Mouse (Mus musculus): ENCODE measurements around the gene Jarid2.

The Jarid2 gene

DNA sequence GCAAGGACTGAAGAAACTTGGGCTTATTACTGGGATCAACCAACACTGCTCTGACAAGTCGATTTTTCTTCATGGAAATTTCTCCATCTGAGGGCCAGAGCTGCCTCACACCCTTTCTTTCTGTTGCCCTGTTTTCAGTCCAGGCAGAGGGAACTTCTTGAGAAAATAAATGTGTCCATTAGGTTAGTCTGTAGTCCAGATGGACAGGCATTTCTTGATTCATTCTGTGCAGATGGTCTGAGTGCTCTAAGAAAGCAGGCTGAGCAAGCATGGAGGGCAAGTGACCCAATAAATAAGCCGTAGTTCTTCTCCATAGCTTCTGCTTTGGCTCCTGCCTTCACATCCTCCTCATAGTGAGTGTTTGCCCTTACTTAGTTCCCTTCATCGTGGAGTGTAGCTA lies 46.1 kb downstream of the Jarid2 start:
- no peak for DNase-seq (ENCODE audit: low spot score in 2 of 2)

DNA sequence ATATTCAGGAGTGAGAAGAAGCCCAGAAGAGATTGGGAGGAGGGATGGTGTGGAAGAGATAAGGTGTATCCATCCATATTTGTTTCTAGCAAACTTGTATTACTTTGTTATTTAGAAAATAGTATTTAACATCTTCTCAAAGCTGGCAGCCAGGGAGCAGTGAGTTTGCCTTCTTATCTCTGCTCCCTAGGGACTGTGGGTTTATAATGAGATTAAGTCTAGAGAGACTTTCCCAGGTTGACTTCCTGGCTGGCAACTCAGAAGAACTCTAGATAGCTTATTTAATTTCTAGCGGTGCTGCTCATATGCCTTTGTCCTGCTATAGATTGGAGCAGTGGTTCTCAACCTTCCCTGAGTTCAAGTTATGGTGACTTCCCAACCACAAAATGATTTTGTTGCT lies 51.2 kb downstream of the Jarid2 start:
- no peak for DNase-seq (ENCODE audit: low spot score in 2 of 2)

DNA sequence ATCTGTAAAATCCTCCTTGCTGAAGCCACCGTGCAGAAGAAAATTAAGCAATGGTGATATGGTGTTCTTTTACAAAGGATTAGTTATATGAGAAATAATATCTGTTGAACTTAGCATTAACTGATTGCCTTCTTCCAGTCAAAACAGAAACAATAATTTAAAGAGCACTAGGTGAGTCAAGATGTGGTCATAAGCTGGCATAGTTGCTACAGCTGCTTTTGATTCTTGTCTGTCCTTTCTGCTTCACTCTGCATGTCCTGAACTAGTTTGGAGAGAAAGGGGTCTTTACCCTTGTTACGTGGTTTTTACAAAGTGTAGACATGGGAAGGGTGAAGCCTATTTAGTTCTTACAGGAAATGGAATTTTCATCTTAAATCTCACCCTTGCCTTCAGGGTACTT lies 51.9 kb downstream of the Jarid2 start:
- no peak for DNase-seq (ENCODE audit: low spot score in 2 of 2)

DNA sequence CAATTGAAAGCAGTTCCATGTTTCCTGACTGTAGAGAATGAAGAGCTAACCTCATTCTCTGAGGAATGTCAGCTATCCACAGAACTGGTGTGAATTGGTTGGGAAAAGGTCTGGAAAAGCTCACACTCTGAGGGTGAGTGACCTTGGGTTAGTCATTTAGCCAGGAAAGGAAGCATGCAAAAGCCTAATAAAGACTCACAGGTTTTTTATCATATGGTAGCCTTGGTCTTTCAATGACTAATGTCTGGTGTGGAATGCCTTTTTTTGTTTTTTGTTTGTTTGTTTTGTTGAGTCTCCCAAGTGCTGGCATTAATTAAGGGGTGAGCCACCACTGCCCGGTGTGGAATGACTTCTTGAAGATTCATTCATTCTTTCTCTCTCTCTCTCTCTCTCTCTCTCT lies 55.3 kb downstream of the Jarid2 start:
- no peak for DNase-seq (ENCODE audit: low spot score in 2 of 2)

DNA sequence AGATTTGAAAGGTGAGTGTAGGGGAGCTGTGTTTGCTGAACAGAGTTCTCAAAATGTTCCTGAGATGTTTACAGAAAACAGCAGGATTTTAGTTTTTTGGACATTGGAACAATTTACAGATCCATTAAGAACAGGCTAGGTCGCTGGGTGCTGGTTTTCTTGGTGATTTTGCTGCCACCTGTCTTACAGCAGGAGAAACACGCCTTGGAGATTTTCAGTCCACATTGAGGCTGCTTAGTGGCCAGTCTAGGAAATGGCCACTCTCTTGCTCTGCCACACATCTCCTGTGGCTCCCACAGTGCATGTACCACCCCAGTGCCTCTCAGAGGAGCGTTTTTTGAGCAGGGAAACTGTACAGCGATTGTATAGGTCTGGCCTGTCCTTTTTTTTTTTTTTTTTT lies 57.0 kb downstream of the Jarid2 start:
- DNase-seq (ENCODE audit: low spot score in 2 of 2): peak; percentile 6 to 30

DNA sequence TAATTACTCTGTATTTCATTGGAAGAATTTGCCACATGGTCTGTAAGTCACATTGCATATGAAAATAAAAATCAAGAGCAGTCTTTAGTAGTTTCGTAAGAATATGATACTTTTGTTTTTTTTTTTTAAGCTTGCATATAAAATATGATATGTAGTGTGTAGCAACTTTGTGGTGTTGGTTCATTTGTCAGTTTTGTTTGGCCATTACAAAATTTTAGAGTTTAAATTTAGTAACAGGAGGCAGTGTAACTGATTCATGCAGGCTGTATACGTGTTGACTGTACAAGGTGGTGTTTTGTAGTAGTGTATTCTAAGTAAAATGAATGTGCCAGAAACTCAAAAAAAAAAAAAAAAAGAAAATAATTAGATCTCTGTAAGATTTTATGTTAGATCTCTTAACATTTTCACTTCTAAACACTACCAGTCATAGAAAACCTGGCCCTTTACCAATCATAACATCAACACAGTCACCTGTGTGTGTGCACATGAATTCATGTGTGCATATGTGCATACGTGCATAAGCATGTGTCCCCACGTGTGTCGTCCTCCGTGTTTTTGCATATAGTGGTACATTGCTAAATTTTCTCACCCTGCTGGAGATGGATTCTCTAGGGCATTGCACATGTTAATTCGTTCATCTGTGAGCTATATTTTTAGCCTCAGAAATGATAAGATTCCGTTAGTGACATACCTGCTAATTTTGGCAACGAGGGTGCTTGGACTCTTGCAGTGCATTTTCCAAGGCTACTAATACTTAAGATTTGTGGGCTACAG lies 59.3 kb downstream of the Jarid2 start:
- DNase-seq (ENCODE audit: low spot score in 2 of 2): no peak

DNA sequence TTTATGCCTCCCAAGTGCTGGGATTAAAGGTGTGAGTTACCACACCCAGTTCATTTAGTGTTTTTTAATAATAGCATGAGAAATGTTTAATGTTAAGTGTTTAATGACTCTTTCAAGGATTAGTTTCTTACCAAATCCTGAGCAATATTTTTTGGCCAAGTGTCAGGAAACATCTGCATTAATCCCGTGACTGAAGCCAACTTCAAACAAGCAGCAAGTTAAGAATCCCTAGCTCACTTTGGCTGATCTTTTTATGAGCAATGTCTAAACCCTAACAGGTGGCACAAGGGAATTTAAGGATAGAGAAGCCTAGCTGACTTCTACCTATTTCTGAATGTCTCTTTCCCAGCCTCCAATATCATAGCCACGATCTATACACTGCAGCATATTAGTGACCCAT lies 60.7 kb downstream of the Jarid2 start:
- DNase-seq (ENCODE audit: low spot score in 2 of 2): no peak

DNA sequence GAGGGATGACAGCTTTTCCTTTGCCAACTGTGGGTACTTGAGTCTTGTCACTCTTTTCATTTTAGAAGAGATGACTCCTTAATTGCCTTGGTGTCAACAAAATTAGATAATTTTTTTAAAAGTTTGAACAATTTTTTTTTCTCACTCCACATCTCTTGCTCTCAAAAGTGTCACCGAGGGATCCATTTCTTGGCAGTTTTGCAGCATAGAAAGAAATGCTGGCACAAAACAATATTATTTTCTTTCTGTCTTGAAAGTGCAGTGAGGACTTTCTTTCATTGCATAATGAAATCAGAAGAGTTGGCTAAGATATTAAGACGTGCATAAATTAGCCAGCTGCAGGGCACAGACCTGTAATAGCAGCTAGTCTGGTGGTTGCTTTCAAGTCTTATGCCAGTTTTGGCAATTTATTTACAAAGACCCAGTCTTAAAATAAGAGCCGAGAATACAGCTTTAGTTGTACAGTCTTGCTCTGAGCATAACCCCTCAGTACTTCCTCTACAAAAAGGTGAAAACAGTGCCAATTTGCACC lies 63.2 kb downstream of the Jarid2 start:
- DNase-seq (ENCODE audit: low spot score in 2 of 2): no peak

DNA sequence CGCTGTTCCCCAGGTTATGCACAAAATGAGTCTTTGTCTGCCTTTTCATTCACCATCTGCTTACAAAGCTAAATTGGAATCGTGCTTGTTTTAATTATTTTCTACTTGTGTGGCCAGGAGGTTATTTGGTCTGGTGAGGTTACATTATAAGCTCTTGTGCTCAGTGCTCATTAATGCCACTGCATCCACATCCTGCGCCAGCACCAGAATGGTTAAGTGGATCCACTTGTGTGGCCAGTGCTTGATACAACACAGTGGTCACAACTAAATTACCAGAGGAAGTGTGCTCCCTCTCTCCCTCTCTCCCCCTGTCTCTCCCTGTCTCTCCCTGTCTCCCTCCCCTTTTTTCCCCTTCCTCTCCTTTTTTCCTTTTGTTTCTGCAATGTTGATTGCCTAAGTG lies 66.6 kb downstream of the Jarid2 start:
- DNase-seq (ENCODE audit: low spot score in 2 of 2): no peak

DNA sequence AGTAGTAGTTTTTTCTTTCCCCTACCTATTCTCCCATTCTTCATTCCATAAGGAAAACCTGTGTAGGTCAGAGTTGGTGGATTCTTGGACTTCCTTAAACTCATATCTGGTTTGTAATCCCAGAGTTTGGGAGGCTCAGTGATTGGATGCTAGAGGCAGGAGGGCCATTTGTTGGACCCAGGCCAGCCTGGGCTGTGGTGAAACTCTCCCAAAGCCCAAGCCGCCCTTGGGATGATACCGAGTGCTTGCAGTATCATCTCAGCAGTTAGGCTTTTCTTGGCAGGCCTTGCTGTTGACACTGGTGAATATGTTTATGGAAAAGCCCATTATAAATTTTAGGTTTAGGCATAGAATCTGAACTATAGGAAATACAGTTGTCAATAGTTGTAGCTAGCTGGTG lies 67.5 kb downstream of the Jarid2 start:
- peak in 1 of 2 experiments; percentile 42 for DNase-seq (ENCODE audit: low spot score in 2 of 2)

DNA sequence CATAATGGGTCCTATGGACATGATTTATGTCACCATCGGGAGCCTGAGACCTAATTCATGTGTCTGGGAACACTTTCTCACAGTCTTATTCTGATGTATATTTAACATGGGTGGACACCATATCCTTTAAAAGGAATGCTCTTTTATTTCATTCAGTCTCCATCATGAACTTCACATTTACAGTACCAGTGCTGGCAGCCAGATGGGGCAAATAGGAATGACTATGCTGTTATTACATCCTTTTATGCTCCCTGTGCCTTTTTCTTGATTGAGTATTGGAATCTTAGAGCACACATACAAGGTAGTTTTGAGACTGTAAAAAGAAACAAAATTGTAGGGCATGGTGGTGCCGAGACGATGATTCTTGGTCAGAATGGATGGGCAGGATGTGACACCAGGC lies 69.0 kb downstream of the Jarid2 start:
- DNase-seq (ENCODE audit: low spot score in 2 of 2): no peak

DNA sequence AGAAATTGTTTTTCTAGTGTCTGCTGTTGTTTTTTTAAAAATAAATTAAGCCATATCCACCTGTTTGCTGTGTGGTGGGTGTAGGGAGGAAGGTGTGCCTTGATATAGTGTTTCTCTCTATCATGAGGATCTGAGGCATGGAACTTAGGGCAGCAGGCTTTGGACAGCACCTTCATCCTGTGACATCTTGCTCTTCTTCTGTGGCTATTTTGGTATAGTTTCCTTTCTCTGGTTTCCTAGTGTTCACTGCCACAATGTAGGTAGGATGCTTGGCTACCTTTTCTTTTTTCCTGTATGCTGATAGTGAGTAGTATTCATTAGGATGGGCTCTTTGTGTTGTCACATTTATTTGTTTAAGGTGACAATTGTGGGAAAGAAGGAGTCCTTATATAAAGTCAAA lies 69.9 kb downstream of the Jarid2 start:
- no peak for DNase-seq (ENCODE audit: low spot score in 2 of 2)

DNA sequence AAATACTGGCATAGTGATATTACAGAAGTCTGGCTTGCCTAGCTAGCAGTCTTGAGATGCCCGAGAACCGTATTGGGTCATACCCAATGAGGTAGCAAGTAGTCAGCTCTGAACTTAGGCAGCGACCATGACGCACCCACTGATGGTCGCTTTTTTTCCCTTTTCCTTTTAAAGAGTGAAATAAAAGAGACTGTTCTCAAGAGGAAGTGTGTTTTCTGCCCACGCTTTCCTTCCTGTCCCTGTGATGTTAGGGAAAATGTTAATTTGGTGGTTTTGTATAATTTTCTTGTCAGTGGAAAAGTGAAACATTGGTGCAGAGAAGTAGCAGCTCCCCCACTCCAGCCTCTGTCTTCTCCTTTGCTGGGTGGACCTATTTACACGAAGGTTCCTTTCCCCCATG lies 70.8 kb downstream of the Jarid2 start:
- DNase-seq (ENCODE audit: low spot score in 2 of 2): no peak

DNA sequence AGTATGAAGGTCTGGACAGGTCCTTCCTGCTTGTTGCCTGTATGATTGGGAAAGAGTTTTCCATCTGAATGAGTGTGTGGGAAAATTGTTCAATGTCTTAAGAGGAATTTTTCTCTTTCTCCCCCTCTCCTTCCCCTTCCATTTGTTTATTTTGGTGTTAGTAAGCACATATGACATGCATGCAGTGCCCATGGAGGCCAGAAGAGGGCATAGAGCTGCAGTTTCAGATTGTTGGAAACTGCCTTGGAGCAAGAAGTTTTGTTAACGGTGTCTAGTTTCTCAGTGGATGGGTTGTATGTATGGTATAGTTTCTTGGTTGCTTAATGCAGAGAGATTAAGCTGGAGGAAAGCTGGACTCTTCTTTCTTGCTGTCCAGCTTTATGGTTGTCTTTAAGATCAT lies 75.6 kb downstream of the Jarid2 start:
- DNase-seq (ENCODE audit: low spot score in 2 of 2): peak; percentile 32 to 37

DNA sequence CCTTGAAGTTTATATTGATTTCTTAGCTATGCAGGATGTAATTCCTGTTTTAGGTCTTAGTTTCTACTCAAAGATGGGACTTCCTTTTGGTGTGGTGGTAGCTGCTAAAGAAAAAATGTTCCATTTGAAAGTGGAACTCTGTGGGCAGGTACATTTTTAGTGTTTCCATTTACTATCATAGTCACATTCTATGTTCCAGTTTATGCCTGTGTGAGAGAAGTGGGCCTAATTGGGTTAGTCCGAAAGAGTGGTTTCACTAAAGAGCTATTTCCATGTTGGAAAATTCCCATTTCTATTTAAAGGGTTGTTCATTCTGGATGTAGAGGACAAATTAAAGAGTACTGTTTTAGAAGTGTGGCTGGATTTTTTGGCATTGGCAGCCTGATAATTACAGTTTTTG lies 79.0 kb downstream of the Jarid2 start:
- no peak for DNase-seq (ENCODE audit: low spot score in 2 of 2)

DNA sequence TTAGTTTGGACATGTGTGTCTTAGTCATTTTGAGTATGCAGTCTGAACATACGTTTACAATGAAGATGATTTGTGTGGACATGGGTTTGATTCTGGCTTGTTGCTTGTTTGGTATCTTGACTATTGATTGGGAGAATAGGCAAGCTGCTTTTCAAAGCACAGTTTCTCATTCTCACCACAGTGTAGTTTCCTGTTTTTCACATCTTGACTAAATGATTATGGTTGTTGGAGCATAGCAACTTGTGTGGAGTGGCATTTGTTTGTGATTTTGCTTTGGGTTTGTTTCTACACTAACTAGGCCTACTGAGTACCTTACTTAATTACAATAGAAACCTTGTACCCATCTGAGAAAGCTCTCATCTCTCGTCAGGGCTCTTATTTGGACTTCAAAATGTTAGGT lies 81.7 kb downstream of the Jarid2 start:
- DNase-seq (ENCODE audit: low spot score in 2 of 2): no peak

DNA sequence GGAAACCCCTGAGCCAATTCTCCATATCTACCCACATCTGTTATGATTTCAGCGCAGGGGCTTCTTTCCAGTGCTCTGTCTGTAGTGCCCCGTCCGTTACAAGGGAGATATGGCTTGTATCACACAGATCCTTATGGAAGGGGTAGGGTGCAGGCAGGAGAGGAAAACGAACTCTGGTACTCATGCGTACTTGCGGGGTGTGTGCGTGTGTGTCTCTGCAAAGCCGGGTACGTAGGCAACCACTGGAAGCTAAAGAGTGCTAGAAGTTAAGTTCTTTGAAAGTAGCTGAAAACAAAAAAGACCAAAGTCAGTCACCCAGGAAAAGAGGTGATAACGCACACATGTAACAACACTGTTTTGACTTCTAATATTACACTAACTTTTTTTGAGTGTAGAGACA lies 82.3 kb downstream of the Jarid2 start:
- DNase-seq (ENCODE audit: low spot score in 2 of 2): no peak

DNA sequence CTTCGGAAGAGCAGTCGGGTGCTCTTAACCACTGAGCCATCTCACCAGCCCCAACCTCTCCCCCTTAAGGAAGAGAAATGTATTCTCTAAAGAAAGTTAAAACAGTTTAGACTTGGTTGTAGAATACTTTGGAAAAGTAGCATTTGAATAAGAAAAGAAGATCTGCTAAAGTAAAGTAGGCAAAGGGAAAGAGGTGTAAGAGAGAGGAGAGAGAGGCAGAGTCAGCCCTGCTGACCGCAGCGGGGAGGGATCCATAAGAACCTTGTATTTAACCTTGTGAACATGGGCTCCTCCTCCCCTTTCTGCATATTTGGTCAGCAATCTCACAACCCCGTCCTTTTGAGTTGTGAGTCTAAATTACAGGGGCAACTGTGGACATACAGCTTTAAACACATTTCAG lies 83.1 kb downstream of the Jarid2 start:
- DNase-seq (ENCODE audit: low spot score in 2 of 2): no peak

DNA sequence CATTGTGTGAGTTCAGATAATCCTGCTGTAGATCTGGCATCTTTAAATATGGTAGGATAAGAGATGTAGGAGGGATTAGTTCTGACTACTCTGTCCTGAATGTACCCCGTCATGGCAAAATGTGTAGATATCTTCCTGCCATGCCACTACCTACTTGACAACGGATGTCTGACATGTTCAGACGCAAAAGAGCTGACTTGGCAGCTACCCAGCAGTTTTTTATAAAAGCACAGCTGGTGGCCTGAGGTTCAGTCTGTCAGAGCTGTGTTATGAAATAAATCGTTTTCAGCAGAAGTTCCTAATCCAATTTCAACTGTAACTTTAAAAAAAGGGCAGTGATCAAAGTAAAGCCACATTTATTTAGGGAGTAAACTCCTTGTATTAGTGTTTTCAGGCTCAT lies 90.1 kb downstream of the Jarid2 start:
- peak; percentile 18 to 37 for DNase-seq (ENCODE audit: low spot score in 2 of 2)

DNA sequence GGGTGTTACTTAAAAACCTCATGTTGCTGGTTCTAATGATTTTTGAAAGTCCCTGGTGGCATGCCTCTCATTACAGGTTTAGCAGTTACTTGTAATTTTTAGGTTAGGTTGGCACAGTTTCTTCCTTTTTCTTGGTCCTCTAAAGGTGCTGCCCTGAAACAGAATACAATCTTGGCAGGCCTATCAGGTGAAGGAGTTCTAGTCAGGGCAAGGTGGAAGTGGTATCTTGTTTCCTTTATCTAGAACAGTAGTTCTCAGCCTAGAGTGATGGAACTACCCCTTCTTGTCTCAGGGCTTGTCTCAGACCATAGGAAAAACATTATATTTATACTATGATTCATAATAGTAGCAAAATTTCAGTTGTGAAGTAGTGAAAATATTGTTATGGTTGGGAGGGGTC lies 93.3 kb downstream of the Jarid2 start:
- no peak for DNase-seq (ENCODE audit: low spot score in 2 of 2)

DNA sequence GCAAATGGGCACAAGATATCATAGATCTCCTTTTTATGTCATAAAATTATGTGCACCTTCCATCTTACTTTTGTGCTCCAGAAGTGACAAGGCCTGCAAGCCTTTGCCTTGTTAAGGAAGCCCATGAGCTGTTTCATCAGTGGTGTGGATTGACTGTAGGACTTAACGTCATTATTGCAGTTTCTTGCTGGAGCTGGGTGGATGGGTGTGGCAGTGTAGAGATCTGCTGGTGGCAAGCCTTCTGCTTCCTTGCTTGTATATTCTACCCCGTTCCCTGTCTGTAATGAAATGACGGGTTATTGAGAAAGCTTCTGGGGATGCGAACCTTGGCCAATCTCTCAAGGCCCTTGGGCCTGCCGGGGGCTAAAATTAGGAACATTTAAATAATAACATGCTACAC lies 99.6 kb downstream of the Jarid2 start:
- DNase-seq (ENCODE audit: low spot score in 2 of 2): no peak

DNA sequence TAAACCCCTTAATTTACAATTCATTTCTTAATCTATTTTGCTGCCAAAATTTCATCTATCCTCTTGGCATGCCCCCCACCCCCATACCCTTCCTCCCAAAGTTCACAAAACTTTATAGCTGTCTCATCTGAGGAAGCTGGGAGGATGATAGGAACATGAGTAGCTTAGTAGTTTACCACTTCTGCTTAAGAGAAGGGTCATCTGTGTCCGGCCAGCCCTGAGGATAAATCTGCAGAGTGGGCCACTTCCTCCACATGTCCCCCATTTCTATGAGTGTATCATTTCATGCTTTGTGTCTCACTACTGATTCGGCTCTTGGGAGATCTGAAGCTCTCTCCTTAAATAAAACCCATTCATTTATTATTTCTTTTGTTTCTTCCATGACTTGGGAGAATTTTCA lies 102.8 kb downstream of the Jarid2 start:
- no peak for DNase-seq (ENCODE audit: low spot score in 2 of 2)

DNA sequence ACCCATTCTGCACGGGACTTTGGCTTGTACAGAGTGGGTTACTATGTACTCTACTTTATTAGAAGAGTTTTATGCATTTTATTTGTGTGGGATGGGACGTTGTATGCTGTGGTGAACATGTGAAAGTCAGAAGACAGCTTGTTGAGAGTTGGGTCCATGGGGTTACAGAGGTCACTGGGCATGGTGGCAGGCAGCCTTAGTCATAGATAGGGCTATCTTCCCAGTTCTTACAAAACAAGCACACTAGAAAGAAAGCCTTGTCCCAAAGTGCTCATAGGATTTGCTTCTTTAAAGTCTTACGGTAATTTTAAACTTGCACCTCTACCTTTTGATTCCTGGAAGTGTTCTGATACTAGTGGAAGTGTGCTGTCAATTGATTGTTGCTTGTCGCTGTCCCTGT lies 103.6 kb downstream of the Jarid2 start:
- no peak for DNase-seq (ENCODE audit: low spot score in 2 of 2)

DNA sequence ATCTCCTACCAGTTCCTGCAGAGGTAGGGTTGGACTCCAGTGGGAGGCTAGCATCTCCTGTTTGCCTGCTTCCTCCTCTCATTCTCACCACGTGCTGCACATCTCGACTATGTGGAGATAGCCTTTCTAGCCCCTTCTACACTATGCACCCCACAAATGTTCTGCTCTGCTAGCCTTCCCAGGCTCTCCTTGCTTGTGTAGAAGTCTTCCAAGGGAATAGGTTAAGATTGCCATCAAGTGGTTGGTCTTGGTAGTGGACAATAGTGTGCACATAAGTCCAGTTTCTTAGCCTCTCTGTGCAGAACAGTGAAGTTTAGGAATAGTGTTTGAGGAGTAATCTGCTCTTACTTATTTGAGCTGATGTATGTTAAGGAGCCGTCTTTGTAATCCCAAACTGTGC lies 104.1 kb downstream of the Jarid2 start:
- peak in 1 of 2 experiments; percentile 10 for DNase-seq (ENCODE audit: low spot score in 2 of 2)
